In the genomic region with DNA sequence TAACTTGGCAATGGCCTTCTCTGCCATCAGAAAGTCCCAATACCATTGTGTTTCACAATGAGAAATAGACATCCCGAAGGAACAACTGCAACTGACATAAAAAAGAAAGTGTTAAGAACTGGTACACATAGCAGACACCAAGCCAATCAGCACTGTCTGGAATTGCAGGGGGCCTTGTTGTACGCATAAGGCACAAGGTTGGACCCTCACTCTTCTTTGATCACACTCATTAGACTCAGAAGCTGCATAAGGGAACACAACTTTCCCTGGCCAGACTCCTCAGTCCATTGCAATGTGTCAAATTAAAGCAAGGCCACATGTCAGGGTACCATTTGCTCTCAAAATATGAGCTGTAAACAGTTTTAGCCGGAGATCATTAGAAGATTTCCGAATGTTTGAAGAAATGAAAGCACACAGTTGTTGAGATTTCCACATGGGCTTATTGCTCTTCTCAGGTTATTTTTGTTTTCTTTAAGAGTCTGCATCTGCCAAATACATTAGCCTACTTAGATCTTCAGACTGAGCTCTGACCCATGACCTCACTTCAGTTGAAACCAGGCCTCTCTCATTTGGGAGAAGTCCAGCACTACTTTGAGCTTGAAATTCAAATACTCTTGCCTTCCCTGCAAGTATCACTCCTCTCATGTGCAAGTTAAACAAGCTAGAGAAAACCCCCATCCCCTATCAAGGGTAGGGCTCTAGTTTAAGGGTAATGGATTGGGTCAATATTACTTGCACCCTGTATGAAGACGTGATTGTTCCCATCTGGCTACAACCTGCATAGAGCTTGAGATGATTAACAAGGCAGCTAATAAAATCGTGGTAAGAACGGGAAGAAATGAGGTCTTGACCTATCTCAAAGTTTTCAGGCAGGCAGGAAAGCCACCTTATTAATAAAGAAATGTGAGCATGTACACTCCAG, we compare ENCODE assay signal across 22 mouse cellular contexts.
DNase-seq lines count a peak whose midpoint lies in the region; ATAC-seq and TF ChIP-seq lines count a peak whose summit lies in the region.
"Had no signal": no experiment of that assay in that cellular context is flagged by ENCODE, and none has a peak within 500 bp of the region (broad histone marks: within the 10 kb centered on the region; RNA-seq: fewer than 3 reads in every experiment).

No protein-coding gene starts in this region.

- peak overlapping the region; percentile 44 for H3K27ac ChIP-seq in lung, embryonic 15.5 days
- H3K27ac ChIP-seq in limb, embryonic 12.5 days: peak overlapping the region; percentile 70
- no peak overlapping the region for H3K27ac ChIP-seq in gastrocnemius, adult 2 months
- H3K27ac ChIP-seq: embryonic facial prominence, embryonic 13.5 days; liver, embryonic 14.5 days; neural tube, embryonic 12.5 days had no signal

- H3K9ac ChIP-seq in lung, embryonic 15.5 days: no peak overlapping the region
- no peak overlapping the region for H3K9ac ChIP-seq in limb, embryonic 12.5 days (replicated peaks)
- H3K9ac ChIP-seq: embryonic facial prominence, embryonic 13.5 days; liver, embryonic 14.5 days; neural tube, embryonic 12.5 days had no signal

- H3K36me3 ChIP-seq in lung, embryonic 15.5 days: no peaks in the 10 kb centered on the region
- no peaks in the 10 kb centered on the region for H3K36me3 ChIP-seq in limb, embryonic 12.5 days
- H3K36me3 ChIP-seq: embryonic facial prominence, embryonic 13.5 days; G1E; neural tube, embryonic 12.5 days had no signal

- WGBS in lung, embryonic 15.5 days: 38% methylated on average over 7 of the region's 7 CpGs
- 14% methylated on average over 7 of the region's 7 CpGs for WGBS in limb, embryonic 12.5 days

- intact Hi-C loops in heart, postnatal 36 days (cut with DNase I): no loop called here
- intact Hi-C loops in gastrocnemius, adult 2 months (cut with DNase I): no loop called here

- no peak overlapping the region for H3K4me3 ChIP-seq in lung, embryonic 15.5 days
- no peak overlapping the region for H3K4me3 ChIP-seq in limb, embryonic 12.5 days (replicated peaks)
- no peak overlapping the region for H3K4me3 ChIP-seq in gastrocnemius, adult 2 months
- H3K4me3 ChIP-seq: embryonic facial prominence, embryonic 13.5 days; neural tube, embryonic 12.5 days had no signal

- peak; percentile 21 for DNase-seq in heart, adult 8-10 months (ENCODE audit: low spot score)
- no peak for DNase-seq in heart, postnatal 36 days
- DNase-seq in lung, postnatal 4 days: no peak
- peak; percentile 17 for DNase-seq in embryo, embryonic 9.5 days (ENCODE audit: extremely low spot score)
- no peak for DNase-seq in gastrocnemius, adult 2 months
- no peak for DNase-seq in left cerebral cortex, adult 8-10 months (ENCODE audit: low spot score in 2 of 2)
- DNase-seq: cerebellum, postnatal 10 days; gastrocnemius, postnatal 25 days; kidney, adult 11 months; layer of hippocampus, postnatal 36 days; left cerebral cortex, postnatal 4 days; right cerebral cortex, postnatal 14 days; thymus, postnatal 4 days had no signal

- peaks cover 11% of the 10 kb centered on the region; the same call in 1 of the 2 replicates for H3K4me1 ChIP-seq in lung, embryonic 15.5 days
- peaks cover 16% of the 10 kb centered on the region for H3K4me1 ChIP-seq in limb, embryonic 12.5 days (replicated peaks)
- H3K4me1 ChIP-seq: embryonic facial prominence, embryonic 13.5 days; neural tube, embryonic 12.5 days had no signal

- no peak for ATAC-seq in lung, embryonic 15.5 days (ENCODE audit: borderline replicate concordance, extremely low read depth, low FRiP score, low TSS enrichment)
- peak; percentile 56; the same call in 1 of the 2 replicates for ATAC-seq in limb, embryonic 12.5 days (ENCODE audit: insufficient number of reproducible peaks, insufficient read depth, low FRiP score, low TSS enrichment, low read depth)
- ATAC-seq: CD4-positive, CD25-positive, alpha-beta regulatory T cell, adult 4 months; hindbrain, embryonic 16.5 days had no signal

- TF ChIP-seq CTCF in gastrocnemius, adult 2 months (IDR thresholded peaks at IDR 0.05): no peak

- H3K27me3 ChIP-seq in lung, embryonic 15.5 days: no peaks in the 10 kb centered on the region
- H3K27me3 ChIP-seq in limb, embryonic 12.5 days: no peaks in the 10 kb centered on the region
- H3K27me3 ChIP-seq: embryonic facial prominence, embryonic 13.5 days; neural tube, embryonic 12.5 days had no signal

- H3K9me3 ChIP-seq in lung, embryonic 15.5 days: no peaks in the 10 kb centered on the region
- H3K9me3 ChIP-seq in limb, embryonic 12.5 days: no peaks in the 10 kb centered on the region
- H3K9me3 ChIP-seq: embryonic facial prominence, embryonic 13.5 days; G1E had no signal

- no peak overlapping the region for H3K4me2 ChIP-seq in lung, embryonic 15.5 days
- H3K4me2 ChIP-seq in limb, embryonic 12.5 days: no peak overlapping the region
- H3K4me2 ChIP-seq: embryonic facial prominence, embryonic 13.5 days; heart, embryonic 11.5 days; neural tube, embryonic 12.5 days had no signal

Comparison
In these comparisons a context has a peak if more than half of its experiments do, and no peak if none do; other contexts are left out.
1. DNase-seq: peak in heart, adult 8-10 months (single experiment) and embryo, embryonic 9.5 days (single experiment); none in heart, postnatal 36 days (0 of 2), lung, postnatal 4 days (0 of 2), gastrocnemius, adult 2 months (single experiment) and left cerebral cortex, adult 8-10 months (0 of 2).